Mouse (Mus musculus) skeletal muscle tissue, adult 2 months (tissue): ENCODE data around the gene Lrrc3c.
"Not testable (repeated sequence)": the region's sequence is repeated elsewhere in the genome, so short reads cannot be mapped to it uniquely, and the experiment has no call there.

ENCODE experiments used
- DNase-seq: peaks from one replicate; pipeline ENCODE4 v3.0.0-alpha.2; 2012; ENCODE audit warnings: low read depth, low spot score

Gene Lrrc3c

GRCm38 (mm10) chr11:98586087-98586891 lies 11.8 kb upstream of the Lrrc3c start:
- DNase-seq, result no peak

GRCm38 (mm10) chr11:98586892-98587563 lies 11.1 kb upstream of the Lrrc3c start, which contains the start of gene Ormdl3:
TSS of gene Ormdl3 (minus strand) at chr11:98587368.
- DNase-seq, result peak; percentile 96

- peak; percentile 51 for DNase-seq
These were observed 10.2 kb upstream of the Lrrc3c start for GRCm38 (mm10) chr11:98587684-98588546.

GRCm38 (mm10) chr11:98588833-98589281 lies 9.2 kb upstream of the Lrrc3c start:
- no peak for DNase-seq

- no peak for DNase-seq
These were observed 8.8 kb upstream of the Lrrc3c start for GRCm38 (mm10) chr11:98589306-98589705.

GRCm38 (mm10) chr11:98590548-98591445 lies 7.3 kb upstream of the Lrrc3c start:
- DNase-seq, result no peak

GRCm38 (mm10) chr11:98595021-98595420 lies 3.1 kb upstream of the Lrrc3c start:
- no peak for DNase-seq

- DNase-seq, result no peak
These were observed 2.6 kb upstream of the Lrrc3c start for GRCm38 (mm10) chr11:98595473-98595872.

GRCm38 (mm10) chr11:98595955-98596354 lies 2.1 kb upstream of the Lrrc3c start:
- DNase-seq, result no peak

- DNase-seq, result no peak
These were observed 728 bp upstream of the Lrrc3c start for GRCm38 (mm10) chr11:98597363-98597762.

GRCm38 (mm10) chr11:98598851-98599290 lies 780 bp downstream of the Lrrc3c start:
- DNase-seq, result no peak

- no peak for DNase-seq
These were observed 1.2 kb downstream of the Lrrc3c start for GRCm38 (mm10) chr11:98599291-98599690.

- no peak for DNase-seq
These were observed 4.1 kb downstream of the Lrrc3c start for GRCm38 (mm10) chr11:98602090-98602690.

- DNase-seq, result no peak
These were observed 5.9 kb downstream of the Lrrc3c start for GRCm38 (mm10) chr11:98603953-98604352.

- not testable (repeated sequence) for DNase-seq
These were observed 6.8 kb downstream of the Lrrc3c start for GRCm38 (mm10) chr11:98604911-98605310.

- DNase-seq, result no peak
These were observed 8.7 kb downstream of the Lrrc3c start for GRCm38 (mm10) chr11:98606763-98607162.

- DNase-seq, result no peak
These were observed 22.7 kb downstream of the Lrrc3c start for GRCm38 (mm10) chr11:98620791-98621190.

- not testable (repeated sequence) for DNase-seq
These were observed 25.9 kb downstream of the Lrrc3c start for GRCm38 (mm10) chr11:98623981-98624380.

- not testable (repeated sequence) for DNase-seq
These were observed 26.3 kb downstream of the Lrrc3c start for GRCm38 (mm10) chr11:98624381-98624780.
